Mouse (Mus musculus) stomach, postnatal 0 days (tissue): ENCODE results near the gene Btnl9. TPM values are rescaled to one million over a fixed set of nuclear protein-coding genes. Genes with fewer than 3 reads are reported as not detected.
"Not testable (repeated sequence)": the region's sequence is repeated elsewhere in the genome, so short reads cannot be mapped to it uniquely, and the experiment has no call there.

Source experiments
- ATAC-seq: fragments of 200-750 bp; cut with Nextera tagmentation; 2 replicates; pipeline ENCODE4 v1.8.0; 2017; ENCODE audit not compliant: low FRiP score, low TSS enrichment
- DNase-seq: peaks from one replicate; pipeline ENCODE4 v3.0.0-alpha.2; 2016; ENCODE audit warnings: low spot score
- H3K27ac ChIP-seq: fragments of 300-500 bp; sonication (generic); replicated peaks from 2 replicates; pipeline ENCODE4 v1.5.1; 2014; ENCODE audit warnings: mild to moderate bottlenecking, control low read depth
- H3K27me3 ChIP-seq: fragments of 300-500 bp; sonication (generic); 2 replicates; pipeline ENCODE4 v1.6.1; 2014; ENCODE audit warnings: low read length; ENCODE audit not compliant: control insufficient read depth, insufficient read depth
- H3K36me3 ChIP-seq: fragments of 300-500 bp; sonication (generic); 2 replicates; pipeline ENCODE4 v1.6.1; 2014; ENCODE audit warnings: low read length, mixed read lengths; ENCODE audit not compliant: control insufficient read depth, insufficient read depth
- H3K4me1 ChIP-seq: fragments of 300-500 bp; sonication (generic); replicated peaks from 2 replicates; pipeline ENCODE4 v1.6.1; 2014; ENCODE audit warnings: antibody characterized with exemption; ENCODE audit not compliant: control insufficient read depth, insufficient read depth
- H3K4me2 ChIP-seq: fragments of 300-500 bp; sonication (generic); replicated peaks from 2 replicates; pipeline ENCODE4 v1.6.1; 2014; ENCODE audit warnings: low read depth, mild to moderate bottlenecking, control low read depth, moderate library complexity
- H3K4me3 ChIP-seq: fragments of 300-500 bp; sonication (generic); 2 replicates; pipeline ENCODE4 v1.5.1; 2014; ENCODE audit warnings: low read depth, low read length, control low read depth
- H3K9ac ChIP-seq: fragments of 300-500 bp; sonication (generic); 2 replicates; pipeline ENCODE4 v1.6.1; 2014; ENCODE audit warnings: mild to moderate bottlenecking, low read length, control low read depth, mixed read lengths
- H3K9me3 ChIP-seq: fragments of 300-500 bp; sonication (generic); 2 replicates; pipeline ENCODE4 v1.6.1; 2016; ENCODE audit warnings: low read length; ENCODE audit not compliant: control insufficient read depth
- CTCF ChIP-seq: IDR thresholded peaks from 2 replicates; pipeline ENCODE4 v1.5.1; 2016; ENCODE audit warnings: antibody characterized with exemption, low read depth, mild to moderate bottlenecking, moderate library complexity
- EP300 ChIP-seq: optimal IDR thresholded peaks from 2 replicates; pipeline ENCODE3; 2016; ENCODE audit warnings: antibody characterized with exemption
- WGBS: fragments of 180-500 bp; shearing (Covaris S2); extraction: QIAGEN DNeasy Blood & Tissue Kit; methylation state at CpG from one replicate; pipeline ENCODE4 v1.1.7; 2014; 5-methylcytosine and 5-hydroxymethylcytosine counted together
- polyA plus RNA-seq: library from polyadenylated mRNA; unstranded; fragments of >200 nt; fragmentation: Nextera tagmentation; extraction: Ambion mirVana; gene quantifications from 2 replicates; pipeline ENCODE4 v1.2.1, GENCODE M21; 2015

Btnl9 gene
- polyA plus RNA-seq, 1 experiment from 2014 or later: 0.44 TPM

- no peak for DNase-seq
- Histone ChIP-seq H3K4me1 (no peaks in the 10 kb centered on the region), H3K36me3 (no peaks in the 10 kb centered on the region), H3K9ac (no peak overlapping the region), H3K27ac (no peak overlapping the region), H3K9me3 (no peaks in the 10 kb centered on the region), H3K4me3 (no peak overlapping the region), H3K27me3 (no peaks in the 10 kb centered on the region), H3K4me2 (no peak overlapping the region)
- no peak for ATAC-seq
- WGBS: 34% methylated on average over 2 of the region's 2 CpGs
- TF ChIP-seq CTCF: no peak
Observed at GRCm38 (mm10) chr11:49191083-49191482, 4.1 kb upstream of the Btnl9 start.

- no peak overlapping the region for H3K9ac ChIP-seq
- no peak overlapping the region for H3K4me2 ChIP-seq
- TF ChIP-seq EP300 (no peak), CTCF (peak; percentile 87)
- no peaks in the 10 kb centered on the region for H3K27me3 ChIP-seq
- H3K9me3 ChIP-seq: no peaks in the 10 kb centered on the region
- 1% methylated on average over 7 of the region's 7 CpGs for WGBS
- no peak overlapping the region for H3K27ac ChIP-seq
- ATAC-seq: no peak; the same call in 1 of the 2 replicates
- H3K4me1 ChIP-seq: no peaks in the 10 kb centered on the region
- H3K36me3 ChIP-seq: no peaks in the 10 kb centered on the region
- DNase-seq: peak; percentile 73
- no peak overlapping the region for H3K4me3 ChIP-seq
Observed at GRCm38 (mm10) chr11:49189737-49190136, 2.8 kb upstream of the Btnl9 start.

GRCm38 (mm10) chr11:49187701-49188100 is 742 bp upstream of the Btnl9 start:
- Histone ChIP-seq H3K4me1 (no peaks in the 10 kb centered on the region), H3K9me3 (no peaks in the 10 kb centered on the region), H3K4me3 (no peak overlapping the region), H3K9ac (no peak overlapping the region), H3K36me3 (no peaks in the 10 kb centered on the region), H3K4me2 (no peak overlapping the region), H3K27me3 (no peaks in the 10 kb centered on the region), H3K27ac (no peak overlapping the region)
- TF ChIP-seq EP300 (no peak), CTCF (no peak)
- DNase-seq (no peak), ATAC-seq (no peak)
- WGBS: 70% methylated on average over 10 of the region's 10 CpGs

DNA sequence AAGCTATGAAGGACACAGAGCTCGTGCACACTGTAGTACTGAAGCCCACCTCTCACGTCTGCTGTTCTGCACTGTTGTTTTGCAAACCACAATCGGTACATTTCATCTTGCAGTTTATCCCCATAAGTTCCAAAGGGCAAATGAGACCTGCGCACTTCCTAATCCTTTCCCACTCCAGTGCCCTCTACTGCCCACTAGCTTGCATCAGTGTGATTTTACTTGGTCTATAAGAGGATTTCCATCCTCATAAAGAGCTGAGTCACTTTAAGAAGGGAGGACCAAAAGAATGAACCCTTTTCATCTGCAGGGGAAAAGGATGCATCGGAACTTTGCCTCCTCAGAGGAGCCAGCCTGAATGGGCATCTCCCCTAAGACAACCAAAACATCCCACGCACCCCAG is 507 bp downstream of the Btnl9 start:
- no peak overlapping the region for H3K9ac ChIP-seq
- no peaks in the 10 kb centered on the region for H3K36me3 ChIP-seq
- H3K27ac ChIP-seq: no peak overlapping the region
- H3K4me3 ChIP-seq: no peak overlapping the region
- WGBS: 76% methylated on average over 6 of the region's 6 CpGs
- ATAC-seq: no peak
- H3K4me1 ChIP-seq: no peaks in the 10 kb centered on the region
- H3K27me3 ChIP-seq: no peaks in the 10 kb centered on the region
- no peak for DNase-seq
- no peak overlapping the region for H3K4me2 ChIP-seq
- H3K9me3 ChIP-seq: no peaks in the 10 kb centered on the region
- no peak for TF ChIP-seq EP300
- peak; percentile 44 for TF ChIP-seq CTCF

- H3K4me3 ChIP-seq: no peak overlapping the region
- H3K4me2 ChIP-seq: no peak overlapping the region
- H3K9ac ChIP-seq: no peak overlapping the region
- ATAC-seq (no peak), DNase-seq (no peak)
- no peak overlapping the region for H3K27ac ChIP-seq
- 62% methylated on average over 1 of the region's 1 CpGs for WGBS
- H3K36me3 ChIP-seq: no peaks in the 10 kb centered on the region
- H3K4me1 ChIP-seq: no peaks in the 10 kb centered on the region
- no peaks in the 10 kb centered on the region for H3K9me3 ChIP-seq
- no peaks in the 10 kb centered on the region for H3K27me3 ChIP-seq
- no peak for TF ChIP-seq CTCF
- TF ChIP-seq EP300: no peak
Observed at GRCm38 (mm10) chr11:49183172-49183571, 3.8 kb downstream of the Btnl9 start.

DNA sequence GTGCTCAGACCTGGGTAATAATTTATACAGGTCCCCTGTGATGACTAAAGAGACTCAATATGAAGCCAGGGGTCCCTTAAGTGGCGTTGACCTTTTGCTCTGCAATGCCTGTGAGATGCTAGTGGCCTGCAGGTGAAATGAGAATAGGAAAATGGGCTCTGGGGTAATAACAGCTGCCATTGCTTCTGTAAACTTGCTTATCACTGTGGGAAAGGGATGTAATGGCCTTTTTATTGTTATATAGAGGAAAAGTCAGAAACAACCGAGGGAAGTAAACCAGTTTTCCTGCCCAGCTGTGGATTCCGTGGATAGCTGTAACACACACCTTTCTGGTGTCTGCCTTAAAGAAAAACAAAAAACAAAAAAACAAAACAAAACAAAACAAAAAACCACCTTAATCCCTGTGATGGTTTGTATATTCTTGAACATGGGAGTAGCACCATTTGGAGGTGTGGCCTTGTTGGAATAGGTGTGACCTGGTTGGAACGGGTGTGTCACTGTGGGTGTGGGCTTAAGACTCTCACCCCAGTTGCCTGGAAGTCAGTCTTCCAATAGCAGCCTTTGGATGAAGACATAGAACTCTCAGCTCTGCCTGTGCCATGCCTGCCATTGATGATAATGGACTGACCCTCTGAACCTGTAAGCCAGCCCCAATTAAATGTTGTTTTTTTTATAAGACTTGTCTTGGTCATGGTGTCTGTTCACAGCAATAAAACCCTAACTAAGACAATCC is 10.7 kb downstream of the Btnl9 start:
- DNase-seq, H3K4me3 ChIP-seq, H3K9me3 ChIP-seq, H3K4me2 ChIP-seq, H3K27me3 ChIP-seq, H3K27ac ChIP-seq, H3K36me3 ChIP-seq, H3K4me1 ChIP-seq, H3K9ac ChIP-seq, ATAC-seq: not testable (repeated sequence)
- WGBS: 74% methylated on average over 4 of the region's 4 CpGs
